Mouse (Mus musculus): ENCODE measurements around the gene Lgals3bp.

Gene Lgals3bp

DNA sequence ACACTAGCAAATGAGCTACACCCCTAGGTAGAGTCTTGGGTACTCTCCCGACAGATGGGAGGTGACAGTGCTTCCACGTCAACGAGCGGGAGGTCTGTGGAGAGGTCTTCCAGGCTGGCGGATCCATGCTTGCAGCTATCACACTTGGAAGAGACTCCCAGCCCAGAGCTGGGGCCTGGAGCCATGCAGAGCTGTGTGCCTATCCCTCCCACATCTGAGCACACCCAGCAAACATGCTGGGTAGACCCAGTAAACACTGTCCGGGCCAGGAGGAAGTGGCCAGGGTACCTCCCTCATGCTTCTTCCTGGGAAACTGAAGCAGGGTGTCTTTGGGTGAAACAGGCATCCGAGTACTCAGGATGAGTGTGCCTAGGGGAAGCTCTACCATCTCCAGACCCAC lies 41.4 kb downstream of the Lgals3bp start:
- DNase-seq: no peak

DNA sequence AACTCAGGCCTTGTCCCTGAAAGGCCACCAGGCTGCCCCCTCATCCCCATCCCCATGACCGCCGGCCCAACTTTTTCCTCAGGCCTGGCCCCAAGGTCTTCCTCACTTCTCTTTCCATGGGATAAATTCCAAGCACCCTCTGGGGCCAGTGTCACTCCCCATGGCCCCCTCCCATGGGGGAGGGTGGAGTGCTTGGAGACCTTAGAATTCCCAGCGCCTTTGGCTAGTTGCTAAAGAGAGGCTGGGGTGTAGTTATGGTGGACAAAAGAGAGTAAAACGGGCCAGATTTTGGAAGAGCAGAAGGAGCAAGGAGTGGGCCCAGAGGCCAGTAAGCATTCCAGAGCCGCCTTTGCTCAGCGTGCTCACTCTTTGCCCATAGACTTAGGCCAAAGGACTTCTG lies 46.3 kb downstream of the Lgals3bp start, which contains the start of gene Timp2:
TSS of gene Timp2 (minus strand) at position 101 of the 400 bp plus-strand sequence.
- DNase-seq: no peak

GRCm38 (mm10) chr11:118355205-118355604 lies 46.7 kb downstream of the Lgals3bp start:
- peak; percentile 91 for DNase-seq

DNA sequence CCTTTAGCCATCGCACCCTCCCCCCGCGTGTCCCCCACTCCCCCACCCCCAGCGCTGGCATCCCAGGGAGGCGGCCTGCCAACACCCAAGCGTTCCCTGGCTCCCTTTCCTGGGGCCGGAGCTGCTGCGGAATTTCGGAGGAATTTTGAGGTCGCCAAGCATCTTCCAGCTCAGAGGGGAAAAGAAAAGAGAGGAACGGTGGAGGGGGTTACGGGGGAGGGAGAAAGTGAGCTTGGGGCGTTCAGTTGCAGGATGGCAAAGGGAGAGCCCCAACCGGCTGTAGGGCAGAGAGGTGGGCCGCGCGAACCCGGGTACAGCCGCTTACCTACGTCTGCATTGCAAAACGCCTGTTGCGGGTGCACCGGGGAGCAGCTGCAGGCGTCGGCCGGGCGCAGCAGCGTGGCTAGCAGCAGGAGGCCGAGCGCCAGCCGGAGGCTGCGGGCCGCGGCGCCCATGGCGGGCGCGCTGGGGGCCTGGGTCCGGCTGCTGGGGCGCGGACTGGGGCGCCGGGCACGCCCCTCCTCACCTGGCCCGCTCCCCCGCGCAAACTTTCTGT lies 47.2 kb downstream of the Lgals3bp start:
- DNase-seq: peak; percentile 69

GRCm38 (mm10) chr11:118349494-118349893 lies 52.4 kb downstream of the Lgals3bp start:
- DNase-seq: peak; percentile 37

GRCm38 (mm10) chr11:118348877-118349276 lies 53.0 kb downstream of the Lgals3bp start:
- DNase-seq: peak; percentile 89

GRCm38 (mm10) chr11:118348419-118348818 lies 53.5 kb downstream of the Lgals3bp start:
- DNase-seq: peak; percentile 83

DNA sequence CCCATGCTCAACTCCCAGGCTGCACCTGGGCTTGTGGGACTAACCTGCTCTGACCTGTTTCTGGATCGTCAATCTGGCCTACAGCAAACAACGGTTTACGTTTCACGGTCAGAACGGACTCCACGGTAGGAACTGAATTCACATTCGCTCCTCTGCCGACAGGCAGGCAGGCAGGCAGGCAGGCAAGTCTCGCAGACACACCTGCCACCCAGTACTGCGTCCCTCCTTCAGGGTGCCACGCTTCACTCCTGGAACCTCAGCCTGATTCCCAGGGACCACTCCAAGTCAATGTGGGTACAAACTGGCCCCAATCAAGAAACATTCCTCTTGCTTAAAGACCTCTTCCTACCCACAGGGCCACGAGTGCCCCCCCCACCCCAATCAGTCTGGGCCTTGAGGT lies 54.0 kb downstream of the Lgals3bp start:
- DNase-seq: peak; percentile 55

DNA sequence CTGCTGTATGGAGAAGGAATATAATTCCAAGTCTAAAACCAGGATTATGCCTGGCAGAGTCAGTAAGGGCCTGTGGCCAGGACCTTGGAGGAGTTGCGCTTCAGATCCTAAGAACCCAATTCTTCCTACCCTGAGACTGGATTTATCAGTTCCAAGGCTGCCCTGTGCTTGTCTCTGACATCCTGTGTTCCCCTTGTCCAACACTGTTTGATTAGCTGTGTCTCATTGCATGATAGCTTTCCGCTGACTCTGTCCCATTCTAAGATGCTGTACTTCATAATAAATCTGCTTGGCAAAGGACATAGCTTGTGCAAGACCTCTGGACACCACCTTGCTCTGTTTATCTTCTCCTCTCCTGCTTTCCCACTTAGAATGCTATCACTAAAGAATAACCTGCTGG lies 54.5 kb downstream of the Lgals3bp start:
- DNase-seq: no peak

DNA sequence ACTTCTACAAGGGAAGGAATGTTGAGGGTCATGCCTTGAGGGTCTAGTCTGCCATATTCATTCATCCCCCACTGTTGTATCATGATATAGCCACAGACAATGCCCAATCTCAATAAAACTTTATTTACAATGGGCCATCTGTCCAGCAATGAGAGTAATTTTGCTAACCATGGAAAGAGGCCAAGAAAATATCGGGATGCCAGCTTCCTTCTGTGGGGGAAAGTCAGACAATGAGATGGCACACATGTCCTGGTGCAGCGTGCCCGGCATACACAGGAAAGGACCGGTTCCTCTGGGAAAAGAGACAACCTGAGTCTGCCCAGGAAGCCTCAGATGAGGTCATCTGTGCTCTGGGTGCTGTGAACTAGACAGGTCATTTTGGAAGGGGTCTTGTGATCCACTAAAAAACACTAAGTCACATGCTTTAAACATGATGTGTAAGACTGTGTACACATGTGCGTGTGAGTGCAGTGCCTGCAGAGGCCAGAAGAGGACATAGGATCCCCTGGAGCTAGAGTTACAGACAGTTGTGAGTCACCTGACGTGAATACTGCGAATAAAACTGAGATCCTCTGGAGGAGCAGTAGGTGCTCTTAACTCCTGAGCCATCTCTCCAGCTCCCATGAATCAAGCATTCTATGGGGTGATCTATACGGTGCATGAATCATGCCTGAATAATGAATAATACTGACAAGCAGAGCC lies 55.3 kb downstream of the Lgals3bp start:
- DNase-seq: peak; percentile 32

DNA sequence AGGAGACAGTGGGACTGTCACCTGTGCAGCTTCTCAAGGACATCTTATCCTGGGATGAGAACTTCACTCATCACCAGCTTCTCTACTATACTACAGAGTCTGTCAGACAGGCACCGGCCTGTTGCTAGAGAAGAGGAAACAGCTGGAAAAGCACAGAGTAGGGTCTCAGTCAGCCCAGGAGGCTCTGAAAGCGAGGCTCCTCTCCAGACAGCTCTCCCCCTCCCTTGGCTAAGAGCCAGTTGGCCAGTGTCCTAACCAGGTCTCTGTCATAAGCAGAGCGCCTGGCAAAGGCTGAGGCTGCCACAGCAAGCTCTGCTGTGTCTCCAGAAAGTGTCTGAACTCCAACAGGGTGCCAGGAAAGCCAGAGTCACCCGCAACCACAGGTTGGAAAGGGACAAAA lies 56.2 kb downstream of the Lgals3bp start:
- peak; percentile 36 for DNase-seq

DNA sequence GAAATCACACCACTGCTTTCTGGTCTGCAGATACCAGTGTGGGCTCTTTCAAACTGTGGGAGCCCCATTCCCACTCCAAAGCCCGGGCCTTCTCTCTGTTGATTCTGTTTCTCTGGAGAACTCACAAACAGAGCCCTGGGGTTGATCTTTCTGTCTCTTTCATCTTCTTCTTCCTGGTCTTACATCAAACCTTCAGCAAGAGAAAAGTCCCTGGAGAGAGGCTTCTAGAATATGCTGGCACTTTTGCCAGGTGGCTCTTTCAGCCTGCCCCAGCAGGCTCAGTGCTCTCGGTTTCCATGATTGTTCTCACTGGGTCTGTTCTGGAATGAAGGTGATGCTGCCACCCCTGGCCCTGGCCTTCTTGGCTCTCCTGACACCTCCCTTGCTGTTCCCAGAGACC lies 58.3 kb downstream of the Lgals3bp start:
- no peak for DNase-seq

Measured in thymus, postnatal 14 days (tissue).